Mouse (Mus musculus) MEL (cell line): ENCODE results near the gene Zfpm1.

Experiments used
- CTCF ChIP-seq, 3 experiments: IDR thresholded peaks in 2 of 3; conservative IDR thresholded peaks in 1 of 3; 2 replicates each; pipeline ENCODE4 v1.5.1; 2011 to 2012; ENCODE audit warnings: low read length in 3 of 3, low read depth in 2 of 3, mild to moderate bottlenecking in 2 of 3, improper control_type of control experiment in 1 of 3, inconsistent platforms in 1 of 3, mixed read lengths in 1 of 3, moderate library complexity in 1 of 3; ENCODE audit not compliant: control insufficient read depth in 1 of 3, insufficient read depth in 1 of 3, poor library complexity in 1 of 3, severe bottlenecking in 1 of 3
- EP300 ChIP-seq, 2 experiments: IDR thresholded peaks; 2 replicates each; pipeline ENCODE4 v1.6.1; 2011; ENCODE audit warnings: improper control_type of control experiment in 2 of 2, low read length in 2 of 2, low read depth in 1 of 2, mild to moderate bottlenecking in 1 of 2
- HCFC1 ChIP-seq: IDR thresholded peaks from 2 replicates; pipeline ENCODE4 v1.6.1; 2012; ENCODE audit warnings: low read depth, mild to moderate bottlenecking, inconsistent platforms, low read length, improper control_type of control experiment, moderate library complexity
- MEF2A ChIP-seq: IDR thresholded peaks from 2 replicates; pipeline ENCODE4 v1.6.1; 2014; ENCODE audit warnings: low read depth, mild to moderate bottlenecking, inconsistent platforms, low read length, improper control_type of control experiment; ENCODE audit not compliant: poor library complexity, insufficient replicate concordance, severe bottlenecking; ENCODE audit errors: extremely low read depth
- MXI1 ChIP-seq: IDR thresholded peaks from 2 replicates; pipeline ENCODE4 v1.6.1; 2011; ENCODE audit warnings: mild to moderate bottlenecking, low read depth, low read length, improper control_type of control experiment
- NELFE ChIP-seq: IDR thresholded peaks from 2 replicates; pipeline ENCODE4 v1.6.1; 2011; ENCODE audit warnings: low read depth, low read length, improper control_type of control experiment
- POLR2A ChIP-seq, 2 experiments: IDR thresholded peaks; 2 replicates each; pipeline ENCODE4 v1.6.1; 2011 to 2012; ENCODE audit warnings: low read length in 2 of 2, mild to moderate bottlenecking in 2 of 2, control low read depth in 1 of 2, improper control_type of control experiment in 1 of 2, low read depth in 1 of 2, moderate library complexity in 1 of 2; ENCODE audit not compliant: control insufficient read depth in 1 of 2, insufficient read depth in 1 of 2, poor library complexity in 1 of 2
- POLR2AphosphoS2 ChIP-seq: IDR thresholded peaks from 2 replicates; pipeline ENCODE4 v1.6.1; 2011; ENCODE audit warnings: low read length, improper control_type of control experiment
- SIN3A ChIP-seq: IDR thresholded peaks from 2 replicates; pipeline ENCODE4 v1.6.1; 2012; ENCODE audit warnings: low read length, improper control_type of control experiment, inconsistent platforms
- TCF12 ChIP-seq: IDR thresholded peaks from 2 replicates; pipeline ENCODE4 v1.6.1; 2014; ENCODE audit warnings: low read depth, mild to moderate bottlenecking, inconsistent platforms, low read length, improper control_type of control experiment, moderate library complexity

GRCm38 (mm10) chr8:122313310-122313709 is 31.4 kb downstream of the Zfpm1 start:
- TF ChIP-seq TCF12 (peak; percentile 95), POLR2A (IDR thresholded peaks at IDR 0.05; ENCODE audit: control insufficient read depth in 1 of 2, insufficient read depth in 1 of 2, low read depth in 1 of 2, low read length in 2 of 2, poor library complexity in 1 of 2) (no peak; a peak in 1 of 4 replicates), CTCF (IDR thresholded peaks at IDR 0.05 in 2 of 3, conservative IDR thresholded peaks at IDR 0.05 in 1 of 3; ENCODE audit: control insufficient read depth in 1 of 3, insufficient read depth in 1 of 3, low read depth in 2 of 3, low read length in 3 of 3, poor library complexity in 1 of 3, severe bottlenecking in 1 of 3) (no peak), POLR2AphosphoS2 (no peak), MXI1 (no peak), EP300 (IDR thresholded peaks at IDR 0.05; ENCODE audit: low read depth in 1 of 2, low read length in 2 of 2) (peak; percentile 89 to 97), MEF2A (peak; percentile 56; the same call in 1 of the 2 replicates), HCFC1 (no peak), NELFE (no peak), SIN3A (peak; percentile 90)
